Mouse (Mus musculus) thymus, postnatal 4 days (tissue): ENCODE results near the gene Ghr.
A peak's percentile ranks its signal among the peaks of the same experiment; 100 is the strongest.

Source experiments
- DNase-seq: peaks from one replicate; pipeline ENCODE4 v3.0.0; 2021

Ghr gene

DNA sequence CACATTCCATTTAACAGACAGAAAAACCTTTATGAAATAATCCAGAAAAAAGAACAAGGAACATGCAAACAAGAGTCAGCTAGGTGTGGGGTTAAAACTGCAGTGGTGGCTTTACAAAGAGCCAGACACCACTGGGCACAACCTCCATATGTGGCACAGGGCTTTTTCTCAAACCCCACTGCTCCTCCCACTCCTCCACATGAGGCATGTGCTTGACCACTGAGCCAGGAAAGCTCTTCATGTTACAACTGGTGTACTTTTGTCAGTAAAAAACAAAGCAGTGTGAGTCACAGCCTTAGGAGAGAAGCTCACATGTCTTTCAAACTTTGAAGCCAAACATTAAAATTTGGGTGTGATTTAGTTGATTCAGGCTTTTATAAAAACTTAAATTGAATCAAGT, 302.1 kb downstream of the Ghr start:
- no peak for DNase-seq

DNA sequence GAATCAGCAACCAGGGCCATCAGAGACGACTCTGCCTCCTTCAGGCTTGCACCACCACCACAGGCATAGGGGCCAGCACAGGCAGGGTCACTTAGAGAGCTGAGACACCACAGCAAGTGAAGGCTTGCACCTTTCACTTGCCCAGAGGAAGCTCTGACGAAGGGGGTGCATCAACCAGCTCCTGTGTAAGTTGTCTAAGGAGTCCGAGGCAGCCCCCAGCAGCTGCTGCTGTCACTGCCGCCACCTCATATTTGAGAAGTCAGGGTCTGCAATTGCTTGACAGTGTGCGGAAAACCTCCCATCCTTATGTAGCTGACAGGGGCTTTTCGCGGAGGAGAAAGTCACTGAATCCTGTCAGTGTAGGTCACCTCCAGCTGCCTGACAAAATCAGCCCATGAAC, 304.1 kb downstream of the Ghr start:
- DNase-seq, result no peak

DNA sequence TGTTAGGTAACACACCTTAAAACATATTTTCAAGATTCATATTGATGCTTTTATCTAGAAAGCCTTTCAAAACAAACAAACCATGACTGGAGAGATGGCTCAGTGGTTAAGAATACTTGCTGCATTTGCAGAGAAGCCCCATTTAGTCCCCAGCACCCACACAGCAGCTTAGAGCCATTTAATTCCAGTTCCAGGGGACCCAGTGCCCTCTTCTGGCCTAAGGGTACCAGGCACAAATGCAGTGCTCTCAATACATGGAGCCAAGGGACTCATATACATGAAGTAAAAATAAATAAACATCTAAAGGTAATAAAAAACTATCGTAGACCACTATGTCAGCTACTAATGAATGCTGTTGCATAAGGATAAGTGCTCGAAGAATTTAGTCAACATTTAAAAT, 305.9 kb downstream of the Ghr start:
- DNase-seq, result peak; percentile 17

DNA sequence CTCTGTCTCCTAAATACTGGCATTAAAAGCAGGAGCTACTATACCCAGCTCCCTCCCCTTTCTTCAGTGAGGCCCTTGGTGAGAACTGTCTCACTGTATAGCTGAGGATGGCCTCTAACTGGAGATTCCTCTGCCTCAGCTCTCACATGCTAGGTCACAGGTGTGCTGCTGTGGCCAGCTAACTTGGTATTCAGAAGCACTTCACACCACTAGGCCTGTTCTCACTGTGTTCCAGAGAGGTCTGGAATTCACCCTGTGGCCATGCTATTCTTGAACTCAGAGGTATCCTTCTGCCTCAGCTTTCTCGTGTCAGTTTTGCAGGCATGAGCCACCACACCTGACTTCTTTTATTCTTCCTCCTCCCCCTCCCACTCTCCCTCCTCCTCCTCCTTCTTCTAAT, 310.1 kb downstream of the Ghr start:
- peak; percentile 8 for DNase-seq

DNA sequence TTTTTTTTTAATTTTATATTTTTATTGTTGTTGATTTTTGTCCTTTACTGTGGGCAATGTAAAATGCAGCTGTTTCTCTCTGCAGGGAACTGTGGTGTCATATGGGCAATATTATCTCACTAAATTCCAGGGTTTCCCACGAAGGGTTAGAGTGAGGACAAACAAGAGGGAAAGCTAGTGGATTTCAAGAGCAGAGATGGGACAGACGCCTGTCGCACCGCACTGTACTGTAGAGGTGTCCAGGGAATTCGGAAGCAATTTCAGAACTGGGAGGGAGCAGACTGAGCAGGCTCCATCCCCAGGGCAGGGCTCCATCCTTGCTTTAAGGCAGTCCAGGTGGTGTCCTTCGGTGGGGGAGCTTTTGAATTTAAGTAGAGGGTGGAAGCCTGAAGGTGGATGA, 312.1 kb downstream of the Ghr start:
- peak; percentile 39 for DNase-seq

DNA sequence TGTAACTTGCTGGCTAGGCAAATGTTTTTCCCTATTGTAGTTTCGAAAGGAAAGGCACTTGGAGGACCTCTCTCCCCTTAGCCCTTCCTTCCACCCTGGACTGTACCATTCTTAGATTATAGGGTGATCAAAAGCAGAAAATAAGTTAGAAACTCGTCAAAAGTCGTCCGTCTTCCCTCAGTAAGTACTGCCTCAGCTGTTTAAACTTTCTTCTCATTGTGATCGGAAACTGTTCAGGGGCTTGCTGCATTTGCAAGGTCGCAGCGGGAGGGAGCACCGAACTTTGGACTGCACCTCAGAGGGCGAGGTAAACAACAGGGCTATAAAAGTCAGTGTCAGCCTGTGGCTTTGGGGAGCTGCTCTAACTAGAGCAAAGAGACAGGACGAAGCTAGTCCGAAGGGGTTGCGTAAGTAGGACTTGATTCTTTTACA, 312.6 kb downstream of the Ghr start:
- peak; percentile 76 for DNase-seq

DNA sequence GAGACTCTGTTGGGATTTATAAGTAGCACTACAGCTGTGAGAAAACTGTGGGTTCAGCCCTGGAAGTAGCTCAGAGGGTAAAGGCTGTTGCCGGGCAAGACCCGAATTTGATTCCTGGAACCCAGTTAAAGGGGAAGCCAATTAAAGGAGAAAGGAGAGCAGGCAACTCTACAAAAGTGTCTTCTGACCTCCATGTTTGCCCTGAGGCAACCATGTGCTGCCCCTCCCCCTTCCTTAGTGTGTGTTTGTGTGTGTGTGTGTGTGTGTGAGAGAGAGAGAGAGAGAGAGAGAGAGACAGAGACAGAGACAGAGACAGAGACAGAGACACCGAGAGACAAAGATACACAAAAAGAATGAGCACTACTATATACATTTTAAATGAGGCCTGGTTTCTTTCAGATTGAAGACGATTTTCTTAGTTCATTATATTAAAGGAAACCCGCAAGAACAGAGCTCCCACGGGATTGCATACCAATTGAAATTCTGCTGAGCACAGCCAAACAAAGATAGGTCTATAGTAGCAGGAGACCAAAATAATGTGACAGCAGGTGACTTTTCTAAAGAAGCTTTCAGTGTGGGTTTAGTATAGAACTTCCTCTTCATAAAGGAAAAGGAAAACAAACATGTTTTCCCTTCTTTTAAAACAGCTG, 313.2 kb downstream of the Ghr start:
- DNase-seq, result peak; percentile 44

DNA sequence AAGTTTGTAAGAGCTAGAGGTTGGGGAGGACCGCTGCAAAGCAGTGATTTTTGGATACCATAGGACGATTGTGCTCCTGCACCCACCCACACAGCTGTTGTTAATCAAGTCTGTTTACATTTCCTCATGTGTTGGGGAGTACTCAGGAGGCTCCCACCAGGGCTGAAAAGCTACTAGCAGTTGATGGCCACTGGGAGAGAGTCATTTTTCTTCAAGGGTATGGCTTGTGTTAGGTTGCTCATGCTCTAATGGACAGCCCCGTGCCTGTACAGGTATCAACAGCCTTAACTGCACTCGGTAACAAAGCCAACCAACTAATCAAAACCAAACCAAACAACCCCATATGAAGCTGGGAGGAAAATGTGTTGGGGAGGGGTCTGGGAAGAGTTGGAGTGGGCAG, 313.8 kb downstream of the Ghr start:
- peak; percentile 10 for DNase-seq

DNA sequence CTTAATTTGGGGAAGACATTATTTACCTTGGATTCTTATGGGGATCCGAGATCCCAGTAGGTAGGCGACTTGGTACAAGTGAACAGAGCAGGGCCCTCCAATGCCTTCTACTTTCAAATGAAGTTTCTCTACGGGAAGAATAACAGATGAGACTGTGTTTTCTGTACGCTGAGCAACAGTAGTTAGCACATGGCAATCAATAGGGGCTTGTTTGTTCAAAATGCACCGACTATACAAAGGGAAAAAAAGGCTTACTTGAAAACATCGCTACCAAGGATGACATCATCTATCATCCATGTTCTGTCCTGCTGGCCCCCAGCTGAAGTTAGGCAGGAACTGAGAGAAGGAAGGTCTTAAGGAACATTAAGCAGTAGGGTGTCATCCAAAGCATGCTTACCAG, 315.0 kb downstream of the Ghr start, which contains the start of gene Selenop:
Gene Selenop (plus strand): TSS at position 301 of the 400 bp plus-strand sequence.
- DNase-seq, result no peak
